Mouse (Mus musculus): ENCODE data around the gene Smyd5.
"Not testable (repeated sequence)": the region's sequence is repeated elsewhere in the genome, so short reads cannot be mapped to it uniquely, and the experiment has no call there.

The Smyd5 gene

DNA sequence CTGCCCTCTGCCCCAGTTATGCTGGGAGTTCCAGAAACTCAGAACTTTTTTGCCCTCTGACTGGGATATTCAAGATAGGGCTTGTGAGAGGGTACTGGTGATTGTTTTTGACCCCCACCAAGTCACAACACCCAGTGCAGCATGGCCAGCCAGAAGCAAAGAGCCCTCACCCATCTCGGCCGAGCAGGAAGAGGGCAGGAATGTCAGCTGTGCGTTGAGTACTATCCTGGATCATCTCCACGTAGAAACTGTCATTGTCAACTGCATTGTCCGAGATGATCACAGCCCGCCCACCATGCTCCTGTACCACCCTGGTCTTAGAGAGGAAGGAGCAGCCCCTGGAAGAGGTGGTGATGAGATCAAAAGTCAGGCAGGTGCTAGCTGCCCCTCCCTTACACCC lies 15.6 kb downstream of the Smyd5 start:
- no peak for DNase-seq (ENCODE audit: low spot score in 2 of 2)

DNA sequence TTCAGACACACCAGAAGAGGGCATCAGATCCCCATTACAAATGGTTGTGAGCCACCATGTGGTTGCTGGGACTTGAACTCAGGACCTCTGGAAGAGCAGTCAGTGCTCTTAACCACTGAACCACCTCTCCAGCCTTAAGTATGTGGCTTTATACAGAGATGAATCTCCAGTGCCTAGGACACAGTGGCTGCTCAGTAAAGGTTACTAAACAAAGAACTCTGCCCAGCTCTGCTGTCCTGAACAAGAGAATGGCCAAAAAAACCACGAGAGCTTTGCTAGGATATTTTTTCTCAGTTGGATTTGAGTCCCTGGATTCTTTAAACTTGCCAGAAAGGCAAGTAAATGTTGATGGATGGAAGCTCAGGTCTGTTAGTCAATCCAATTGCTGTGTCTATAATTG lies 18.4 kb downstream of the Smyd5 start:
- DNase-seq (ENCODE audit: low spot score in 2 of 2), result not testable (repeated sequence)

DNA sequence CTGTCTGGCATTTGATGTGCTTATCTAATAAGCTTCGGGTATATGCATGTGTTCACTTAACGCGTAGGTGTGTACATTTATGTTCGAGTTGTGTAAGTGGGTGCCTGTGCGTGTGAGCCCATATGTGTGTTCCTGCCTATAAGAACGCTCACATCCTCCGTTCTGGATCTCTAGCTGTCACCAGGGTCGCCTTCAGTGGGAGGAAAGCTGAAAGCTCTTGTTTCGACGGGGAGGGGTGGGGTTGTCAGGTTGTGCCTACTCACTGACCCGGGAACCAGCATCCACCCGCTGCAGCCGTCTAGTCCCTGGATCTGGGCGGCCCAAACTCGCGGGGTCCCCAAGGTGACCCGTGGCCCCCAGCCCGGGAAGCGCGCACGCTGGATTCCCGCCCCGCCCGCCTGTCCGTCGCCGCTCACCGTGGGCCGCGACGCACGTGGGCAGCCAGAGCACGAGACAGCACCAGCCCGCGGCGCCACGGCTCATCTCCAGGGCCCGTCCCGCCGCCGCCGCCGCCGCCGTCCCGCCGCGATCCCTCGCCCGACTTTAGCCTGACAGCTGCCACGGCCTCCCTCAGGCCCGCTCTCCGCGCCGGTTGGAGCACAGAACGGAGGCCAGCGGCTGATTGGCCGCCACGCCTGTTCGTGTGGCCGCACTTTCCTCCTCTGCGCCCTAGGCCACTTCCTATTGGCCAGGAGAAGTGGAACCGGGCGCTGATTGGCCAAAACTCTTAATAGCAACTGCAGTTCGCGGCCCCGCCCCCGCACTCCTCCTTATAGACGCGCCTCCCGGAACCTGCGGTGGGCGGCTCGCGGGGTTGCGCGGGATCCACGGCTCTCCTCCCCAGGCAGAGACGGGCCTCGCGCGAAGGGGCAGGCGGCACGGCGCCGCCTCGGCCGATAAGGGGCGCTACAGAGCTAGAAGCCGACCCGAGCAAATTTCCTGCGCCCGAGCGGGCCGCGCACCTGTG lies 19.2 kb downstream of the Smyd5 start, which contains the start of gene Cct7:
Cct7 (plus strand) TSS at position 818 of the 967 bp plus-strand sequence.
- peak; percentile 97 to 98 for DNase-seq (ENCODE audit: low spot score in 2 of 2)

DNA sequence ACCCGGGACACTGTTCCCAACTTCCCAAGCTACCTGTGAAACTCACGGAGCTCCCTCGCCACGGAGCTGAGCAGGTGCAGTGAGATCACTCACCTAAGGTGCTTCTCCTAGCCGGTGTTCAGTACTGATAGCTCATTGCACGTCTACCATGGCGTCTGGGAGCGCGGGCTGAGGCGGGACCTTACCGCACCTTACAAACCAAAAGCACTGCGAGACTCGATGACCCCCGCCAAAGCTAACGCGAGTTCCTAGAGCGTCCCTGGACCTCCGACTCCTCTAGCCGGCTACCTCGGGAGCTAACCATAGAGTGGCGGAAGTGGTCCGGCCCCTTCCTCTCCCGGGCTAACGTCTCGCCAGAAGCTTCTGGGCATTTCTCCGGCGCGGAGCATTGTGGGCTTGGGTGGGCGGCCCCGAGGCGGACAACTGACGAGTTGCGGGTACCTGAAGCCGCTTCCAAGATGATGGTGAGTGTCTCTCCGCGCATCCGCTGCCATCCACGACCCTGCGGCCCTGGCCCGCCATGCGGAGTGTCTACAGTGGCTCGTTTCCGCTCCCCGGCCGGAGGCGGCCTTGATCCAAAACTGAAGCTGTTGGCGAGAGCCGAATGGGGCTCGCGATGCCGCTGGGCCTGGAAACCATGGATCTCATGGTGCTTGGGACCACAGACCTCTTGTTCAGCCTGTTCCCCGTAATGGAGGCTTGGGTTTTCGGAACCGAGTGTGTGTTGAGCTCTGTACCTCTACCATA lies 20.0 kb downstream of the Smyd5 start, which contains the start of gene Pradc1:
Pradc1 (minus strand) TSS at position 307 of the 747 bp plus-strand sequence.
- peak; percentile 90 to 91 for DNase-seq (ENCODE audit: low spot score in 2 of 2)

DNA sequence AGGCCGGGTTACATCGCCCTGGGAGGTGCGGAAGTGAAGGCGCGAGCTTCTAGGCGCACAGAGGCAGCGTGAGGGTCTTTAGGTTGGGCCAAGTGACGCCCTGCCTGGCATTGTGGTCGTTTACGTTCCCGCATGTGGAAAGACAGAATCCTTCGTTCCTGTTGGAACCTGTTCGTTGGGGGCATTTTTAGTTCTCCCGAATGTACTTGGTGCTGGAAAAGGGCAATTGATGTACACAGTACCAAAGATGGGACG lies 20.5 kb downstream of the Smyd5 start:
- no peak for DNase-seq (ENCODE audit: low spot score in 2 of 2)

DNA sequence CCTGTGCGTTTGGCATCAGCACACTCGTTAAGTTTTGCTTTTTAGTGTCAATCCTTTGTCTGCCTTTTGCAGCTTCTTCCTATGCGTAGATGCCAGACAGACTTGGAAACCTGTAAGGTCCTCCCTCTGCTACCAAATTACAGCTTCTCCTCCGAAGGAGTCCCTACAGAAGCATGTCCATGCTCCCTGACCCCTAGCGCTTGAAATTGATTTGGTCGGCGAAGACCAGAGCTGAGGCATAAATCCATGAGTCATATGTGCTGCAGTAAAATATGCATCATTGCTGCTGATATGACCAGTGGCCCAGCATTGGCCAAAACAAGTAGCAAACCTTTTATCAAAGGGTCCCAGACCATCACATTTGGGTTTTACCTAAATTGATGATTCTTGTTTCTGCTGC lies 21.0 kb downstream of the Smyd5 start:
- DNase-seq (ENCODE audit: low spot score in 2 of 2), result no peak

DNA sequence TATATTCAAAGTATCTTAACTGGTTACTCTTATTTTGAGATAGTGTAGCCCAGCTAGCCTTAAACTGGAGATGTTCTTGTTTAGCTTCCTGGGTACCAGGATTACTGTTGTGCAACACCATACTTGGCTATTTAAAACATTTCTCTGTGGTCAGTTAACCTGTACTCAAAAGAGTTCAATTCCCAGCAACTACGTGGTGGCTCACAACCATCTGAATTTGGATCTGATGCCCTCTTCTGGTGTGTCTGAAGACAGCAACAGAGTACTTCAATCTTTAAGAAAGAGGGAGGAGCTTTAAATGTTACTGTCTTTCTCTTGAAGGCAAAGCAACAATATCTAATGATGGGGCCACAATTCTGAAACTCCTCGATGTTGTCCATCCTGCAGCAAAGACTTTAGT lies 27.8 kb downstream of the Smyd5 start:
- no peak for DNase-seq (ENCODE audit: low spot score in 2 of 2)

DNA sequence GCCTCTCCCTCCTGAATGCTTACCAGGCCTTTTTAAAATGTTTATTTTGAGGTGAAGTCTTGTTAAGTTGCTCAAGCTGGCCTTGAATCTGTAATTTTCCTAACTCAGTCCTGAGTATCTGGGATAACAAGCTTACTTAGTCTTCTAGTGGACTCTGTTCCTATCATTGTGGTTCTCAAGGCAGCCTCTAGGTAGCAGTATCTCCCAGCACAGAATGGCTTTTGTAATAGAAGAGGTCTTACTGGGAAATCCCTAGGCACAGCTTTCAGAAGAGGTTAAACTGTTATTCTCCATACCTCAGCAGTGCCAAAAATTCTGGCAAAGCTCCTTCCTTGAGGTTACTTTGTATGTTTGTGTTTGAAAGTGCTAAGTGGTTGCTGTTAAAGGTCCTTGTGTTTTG lies 33.6 kb downstream of the Smyd5 start:
- DNase-seq (ENCODE audit: low spot score in 2 of 2), result no peak

DNA sequence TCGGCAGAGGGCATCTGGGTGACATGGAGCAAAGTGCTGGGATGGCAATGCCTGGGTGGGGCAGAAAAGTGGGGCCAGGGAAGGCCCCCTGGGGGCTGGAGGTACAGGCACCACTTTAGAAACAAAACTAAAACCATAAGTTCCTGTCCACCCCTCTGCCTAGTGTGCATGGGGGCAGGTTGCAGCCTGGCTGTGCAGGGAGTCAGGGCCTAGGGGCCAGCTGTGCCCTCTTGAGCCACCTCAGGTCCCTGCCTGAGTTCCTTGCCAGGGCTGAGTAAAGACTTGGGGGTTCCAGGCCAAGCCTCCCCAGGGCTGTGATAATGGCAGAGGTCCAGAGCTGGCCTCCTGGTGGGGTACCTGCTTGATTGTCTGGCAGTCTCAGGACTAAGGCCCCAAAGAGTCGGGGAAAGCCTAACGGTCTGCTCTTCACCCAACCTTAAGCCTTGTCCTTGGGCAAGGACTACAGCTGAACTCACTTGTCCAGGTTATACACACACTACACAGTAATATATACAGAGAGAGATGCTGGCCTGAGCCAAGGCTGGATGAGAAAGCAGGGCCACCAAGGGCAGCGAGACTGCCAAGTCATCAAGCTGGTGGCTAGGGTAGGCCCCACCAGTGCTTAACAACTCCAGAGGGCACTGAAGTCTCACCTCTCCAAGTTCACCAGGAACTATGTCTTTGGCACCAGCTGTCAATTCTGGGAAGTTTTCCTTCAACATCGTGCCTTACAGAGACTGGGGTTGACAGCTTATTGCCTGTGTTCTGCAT lies 38.1 kb downstream of the Smyd5 start:
- no peak for DNase-seq (ENCODE audit: low spot score in 2 of 2)

DNA sequence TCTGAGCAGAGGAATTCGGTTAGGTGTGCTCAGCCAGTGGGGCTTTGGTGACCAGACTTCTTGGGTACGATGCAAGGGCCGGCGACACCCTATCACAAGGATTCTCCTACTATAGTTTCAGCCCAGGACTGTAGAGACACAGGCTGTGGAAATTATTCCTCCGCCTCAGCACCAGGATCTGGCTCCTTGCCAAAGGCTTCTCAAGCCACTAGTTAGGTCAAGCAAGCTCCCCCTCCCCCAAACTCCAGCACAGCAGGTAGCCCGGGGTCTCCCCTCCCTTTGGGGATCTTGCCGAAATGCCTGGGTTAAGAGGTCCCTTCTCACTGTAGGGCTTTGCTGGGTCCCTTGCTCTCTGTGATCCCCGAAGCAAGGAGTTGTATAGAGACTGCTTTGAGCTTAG lies 40.2 kb downstream of the Smyd5 start:
- no peak for DNase-seq (ENCODE audit: low spot score in 2 of 2)

DNA sequence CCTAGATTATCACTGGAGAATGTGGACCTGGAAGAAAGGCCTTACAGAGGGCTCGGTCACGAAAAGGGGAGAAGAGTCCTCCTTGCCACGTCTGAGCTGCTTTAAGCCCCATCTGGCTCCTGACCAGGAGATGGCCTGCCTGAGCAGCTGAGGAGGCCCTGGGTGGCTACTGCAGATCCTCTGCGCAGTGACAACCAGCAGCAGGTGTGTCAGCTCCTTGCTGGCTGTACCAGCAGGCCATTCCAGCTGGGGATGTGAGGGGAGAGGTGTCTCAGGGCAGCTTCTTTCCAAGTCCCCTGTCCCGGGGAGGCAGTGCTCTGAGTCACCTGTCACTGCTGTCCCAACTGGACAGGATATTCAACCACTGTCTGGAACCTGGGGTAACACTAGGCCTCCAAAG lies 40.8 kb downstream of the Smyd5 start:
- DNase-seq (ENCODE audit: low spot score in 2 of 2), result no peak

DNA sequence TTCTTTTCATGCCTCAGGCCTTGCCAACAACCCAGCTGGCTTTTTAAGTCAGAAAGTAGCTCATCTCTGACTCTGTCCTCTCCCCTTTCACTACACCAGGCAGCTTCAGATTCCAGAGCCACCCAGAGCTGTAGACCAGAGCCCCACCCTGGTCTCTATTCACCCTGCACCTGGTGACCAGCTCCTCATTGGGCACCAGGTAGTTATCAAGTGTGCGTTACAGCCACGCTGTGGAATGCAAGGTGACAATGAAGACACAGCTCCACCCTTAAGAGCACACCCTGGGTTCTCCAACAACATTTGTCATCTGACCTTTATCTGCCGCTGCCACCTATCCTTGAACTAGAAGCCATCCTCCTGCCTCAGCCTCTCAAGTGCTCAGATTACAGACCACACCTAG lies 43.8 kb downstream of the Smyd5 start:
- no peak for DNase-seq (ENCODE audit: low spot score in 2 of 2)

DNA sequence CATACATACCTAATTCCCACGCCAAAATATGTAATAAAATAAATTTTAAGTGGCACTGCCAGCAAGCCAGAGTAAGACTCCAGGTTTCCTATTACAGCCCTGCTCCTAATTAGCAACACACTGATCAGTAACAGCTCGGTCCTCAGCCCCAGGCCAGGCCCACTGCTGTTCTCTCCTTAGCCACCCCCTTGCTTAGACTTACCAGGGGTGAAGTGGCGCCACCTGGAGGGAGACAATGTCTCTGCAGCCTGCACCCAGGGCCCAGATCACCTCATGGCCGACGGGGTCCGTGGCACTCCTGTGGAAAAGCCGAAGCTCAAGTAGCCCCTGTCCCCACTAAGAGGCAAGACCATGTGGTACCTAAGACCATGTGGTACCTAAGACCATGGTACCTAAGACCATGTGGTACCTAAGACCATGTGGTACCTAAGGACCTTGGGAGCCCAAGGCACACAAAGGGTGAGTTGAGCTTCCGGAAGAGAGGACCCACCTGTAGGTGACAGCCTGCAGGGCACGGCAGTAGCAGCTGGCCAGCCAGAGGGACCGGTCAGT lies 45.7 kb downstream of the Smyd5 start:
- DNase-seq (ENCODE audit: low spot score in 2 of 2), result peak in 1 of 2 experiments; percentile 35

DNA sequence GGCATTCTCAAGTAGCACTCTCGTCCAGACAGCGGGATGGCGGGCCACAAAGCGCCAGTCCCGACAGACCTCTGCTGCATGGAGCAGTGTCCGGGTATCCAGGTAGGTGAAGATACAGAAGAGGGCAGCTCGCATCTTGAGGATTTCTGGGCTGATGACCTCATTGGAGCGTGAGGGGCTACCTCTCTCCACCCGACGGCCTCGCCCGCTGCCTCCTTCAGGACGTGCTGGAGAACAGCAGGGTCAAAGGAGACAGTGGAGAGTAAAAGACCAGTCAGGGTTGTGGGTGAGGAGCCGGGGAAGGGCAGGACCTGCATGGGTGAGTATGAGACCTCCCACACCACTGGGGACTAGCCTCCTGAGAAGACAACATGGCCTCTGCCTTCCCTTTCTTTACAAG lies 46.6 kb downstream of the Smyd5 start:
- DNase-seq (ENCODE audit: low spot score in 2 of 2), result no peak

DNA sequence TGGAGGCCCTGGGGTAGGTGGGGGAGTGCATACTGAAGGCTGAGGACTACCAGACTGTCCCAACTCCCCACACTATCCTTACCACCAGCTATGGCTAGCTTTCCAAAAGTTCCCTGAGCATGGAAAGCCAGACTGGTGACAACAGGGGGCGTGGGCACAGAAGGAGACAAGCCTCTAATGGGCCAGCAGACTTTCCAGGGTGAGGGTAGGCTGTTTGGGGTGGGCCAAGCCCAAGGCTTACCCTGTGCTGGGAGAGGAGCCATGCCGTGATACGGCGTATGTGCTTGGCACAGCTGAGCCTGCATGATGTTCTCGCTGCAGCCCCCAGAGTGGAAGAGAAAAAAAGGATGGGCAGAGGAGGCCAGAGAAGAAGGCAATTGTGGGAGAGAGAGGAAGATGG lies 48.2 kb downstream of the Smyd5 start:
- no peak for DNase-seq (ENCODE audit: low spot score in 2 of 2)

DNA sequence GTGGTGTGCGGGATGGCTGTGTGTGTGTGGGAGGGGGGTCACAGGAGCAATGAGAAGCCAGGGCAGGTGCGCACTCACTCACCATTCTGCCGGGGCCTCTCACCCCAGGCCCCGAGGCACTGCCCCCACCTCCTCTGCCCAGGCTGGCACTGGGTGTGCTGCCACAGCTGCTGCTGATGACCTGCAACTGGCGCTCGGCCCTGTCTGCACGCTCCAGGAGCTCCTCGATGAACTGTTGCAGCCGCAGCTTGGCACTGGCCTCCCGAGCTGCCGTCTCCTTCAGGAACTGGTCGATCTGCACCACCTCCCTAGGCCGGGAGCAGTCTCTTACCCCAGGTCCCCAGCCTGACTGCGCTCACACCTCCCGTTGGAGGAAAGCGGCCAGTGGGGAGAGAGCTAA lies 48.9 kb downstream of the Smyd5 start:
- no peak for DNase-seq (ENCODE audit: low spot score in 2 of 2)

DNA sequence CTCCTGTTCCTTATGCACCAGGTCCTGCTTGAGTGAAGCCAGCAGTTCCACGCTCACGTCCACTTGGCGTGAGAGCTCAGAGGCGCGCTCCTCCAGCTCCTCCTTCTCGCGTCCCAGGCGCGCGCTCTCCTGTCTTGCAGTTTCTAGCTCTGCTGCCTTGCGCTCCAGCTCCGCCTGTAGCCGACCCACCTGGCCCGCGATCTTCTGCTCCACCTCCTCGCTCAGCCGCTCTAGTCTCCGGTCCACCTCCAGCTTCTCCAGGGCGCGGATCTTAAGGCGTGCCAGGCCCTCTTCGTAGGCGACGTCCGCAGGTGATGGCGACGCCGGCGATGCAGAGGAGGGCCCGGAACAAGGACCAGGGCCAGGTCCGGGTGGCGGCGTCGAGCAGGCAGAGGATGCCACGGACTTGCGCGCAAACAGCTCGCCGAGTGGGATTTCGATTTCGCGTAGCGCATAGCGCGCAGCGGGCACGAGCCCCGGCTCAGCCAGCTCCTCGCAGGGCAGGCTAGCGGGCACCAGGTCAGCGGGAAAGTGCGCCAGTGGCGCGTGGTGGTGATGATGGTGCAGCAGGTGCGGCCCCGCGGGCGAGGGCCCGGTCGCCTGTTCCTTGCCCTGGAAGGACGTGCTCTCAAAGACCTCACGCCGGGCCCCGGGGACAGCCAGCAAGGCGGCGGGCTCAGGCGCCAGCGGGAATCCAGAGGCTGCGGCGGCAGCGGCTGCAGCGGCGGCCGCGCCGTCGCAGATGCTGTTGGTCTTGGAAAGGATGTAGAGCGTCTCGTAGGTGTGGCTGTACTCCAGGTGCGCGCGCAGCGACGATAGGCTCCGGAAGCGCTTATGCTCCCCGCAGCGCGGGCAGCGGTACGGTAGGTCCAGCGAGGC lies 52.3 kb downstream of the Smyd5 start:
- DNase-seq (ENCODE audit: low spot score in 2 of 2), result peak in 1 of 2 experiments; percentile 15

DNA sequence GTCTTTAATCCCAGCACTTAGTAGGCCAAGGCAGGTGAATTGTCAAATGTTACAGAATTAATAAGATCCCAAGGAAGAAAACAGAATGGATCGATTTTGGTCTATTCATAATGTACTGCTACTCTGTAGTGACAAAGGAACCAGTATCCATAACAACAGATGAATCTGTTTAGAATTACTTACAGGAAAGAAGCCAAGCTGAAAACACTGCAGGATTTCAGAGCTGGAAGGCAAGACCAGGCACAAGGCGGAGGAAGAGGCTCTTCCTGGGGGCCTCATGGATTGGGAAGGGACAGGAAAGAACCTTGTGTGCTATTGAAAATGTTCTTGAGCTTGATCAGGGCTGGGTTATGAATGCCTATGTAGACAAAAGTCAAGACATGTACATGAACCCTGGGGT lies 53.9 kb downstream of the Smyd5 start:
- DNase-seq (ENCODE audit: low spot score in 2 of 2), result no peak

DNA sequence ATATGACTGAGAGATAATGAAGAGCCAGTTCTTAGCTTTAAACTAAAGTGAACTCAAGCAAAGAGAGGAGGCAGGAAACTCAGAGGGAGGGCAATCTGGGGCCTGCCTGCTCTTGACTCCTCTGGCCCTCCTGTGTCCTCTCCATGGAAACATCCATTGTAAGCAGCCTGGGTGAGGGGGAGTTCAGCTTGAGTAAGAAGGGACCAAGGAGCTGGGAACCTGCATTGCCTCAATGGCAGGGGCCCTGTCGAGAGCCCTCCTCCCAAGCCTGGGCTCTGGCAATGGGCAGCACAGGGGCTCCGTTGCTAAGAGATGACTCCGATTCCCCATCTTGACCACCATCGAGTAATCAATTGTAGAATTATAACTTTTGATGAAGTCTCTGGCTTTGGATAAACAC lies 56.7 kb downstream of the Smyd5 start:
- no peak for DNase-seq (ENCODE audit: low spot score in 2 of 2)

DNA sequence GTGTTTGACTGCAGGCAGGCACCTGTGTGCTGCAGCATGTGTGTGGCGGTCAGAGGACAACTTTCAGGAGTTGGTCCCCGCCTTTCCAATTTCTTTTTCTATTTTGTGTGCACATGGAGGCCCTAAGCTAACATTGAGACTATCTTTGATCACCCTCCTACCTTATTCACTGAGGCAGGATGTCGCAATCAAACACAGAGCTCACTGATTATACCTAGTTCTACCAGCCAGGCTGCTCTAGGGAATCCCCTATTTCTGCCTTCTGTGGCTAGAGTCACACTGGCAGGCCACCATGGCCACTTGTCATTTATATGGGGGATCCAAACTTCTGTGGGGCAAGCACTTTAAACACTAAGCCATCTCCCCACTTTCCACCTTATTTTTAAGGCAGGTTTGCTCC lies 57.9 kb downstream of the Smyd5 start:
- DNase-seq (ENCODE audit: low spot score in 2 of 2), result no peak

DNA sequence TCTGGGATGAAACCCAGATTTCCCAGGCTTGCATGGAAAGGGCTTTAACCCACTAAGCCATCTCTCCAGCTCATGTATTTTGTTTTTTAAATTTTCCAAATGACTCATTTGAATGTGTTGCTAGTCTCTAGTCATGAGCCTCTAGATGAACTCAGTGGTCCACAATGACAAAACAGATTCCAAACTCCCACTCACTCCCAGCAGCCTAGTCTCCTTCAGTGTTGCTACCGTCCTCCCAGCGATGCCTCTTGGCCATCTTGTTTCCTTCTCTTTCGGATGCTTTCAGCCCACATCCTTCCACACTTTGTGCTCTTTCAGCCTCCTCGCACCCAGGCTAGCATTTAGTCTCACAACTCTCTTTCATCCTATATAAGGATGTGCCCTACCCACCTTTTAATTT lies 58.5 kb downstream of the Smyd5 start:
- DNase-seq (ENCODE audit: low spot score in 2 of 2), result no peak

Measured in thymus, postnatal 10 days (tissue).